Mouse (Mus musculus) C2C12 (cell line): ENCODE measurements at regions not wholly inside any gene's neighbourhood (a gene's known extent, or its start where the extent isn't known, plus 50 kb on each side); places are given as distances from the start of the nearest gene placed in this dataset.

ENCODE experiments used
- H3K27me3 ChIP-seq: one replicate; pipeline ENCODE4 v1.6.1; 2011; ENCODE audit not compliant: control insufficient read depth, insufficient read depth, insufficient read length
- H3K36me3 ChIP-seq: one replicate; pipeline ENCODE4 v1.6.1; 2011; ENCODE audit not compliant: control insufficient read depth, insufficient read depth
- H3K4me3 ChIP-seq: one replicate; pipeline ENCODE4 v1.5.1; 2011; ENCODE audit warnings: mild to moderate bottlenecking, control low read depth; ENCODE audit not compliant: poor library complexity, insufficient read depth, severe bottlenecking
- H3K79me2 ChIP-seq: one replicate; pipeline ENCODE4 v1.6.1; 2011; ENCODE audit not compliant: control insufficient read depth, insufficient read depth
- H3K79me3 ChIP-seq: one replicate; pipeline ENCODE4 v1.6.1; 2011; ENCODE audit warnings: low read depth, control low read depth
- H3ac ChIP-seq: one replicate; pipeline ENCODE3; 2011; ENCODE audit warnings: low read depth; ENCODE audit not compliant: control insufficient read depth, insufficient read length
- CEBPB ChIP-seq: IDR thresholded peaks from one replicate; pipeline ENCODE4 v1.6.1; 2011; ENCODE audit warnings: low read depth, mild to moderate bottlenecking, control low read depth, moderate library complexity
- CTCF ChIP-seq: IDR thresholded peaks from one replicate; pipeline ENCODE4 v1.5.1; 2011; ENCODE audit not compliant: control insufficient read depth, insufficient read depth, insufficient read length
- FOSL1 ChIP-seq: IDR thresholded peaks from one replicate; pipeline ENCODE4 v1.8.0; 2011; ENCODE audit warnings: mild to moderate bottlenecking, low read length; ENCODE audit not compliant: poor library complexity, insufficient read depth, severe bottlenecking
- MAX ChIP-seq: IDR thresholded peaks from one replicate; pipeline ENCODE4 v1.6.1; 2011; ENCODE audit warnings: mild to moderate bottlenecking, control low read depth
- MYOD1 ChIP-seq: IDR thresholded peaks from one replicate; pipeline ENCODE4 v1.6.1; 2011; ENCODE audit warnings: low read depth; ENCODE audit not compliant: control insufficient read depth, insufficient read length
- MYOG ChIP-seq: IDR thresholded peaks from one replicate; pipeline ENCODE4 v1.6.1; 2011; ENCODE audit not compliant: control insufficient read depth, insufficient read length; ENCODE audit errors: extremely low read depth
- USF1 ChIP-seq: IDR thresholded peaks from one replicate; pipeline ENCODE4 v1.6.1; 2011; ENCODE audit warnings: low read depth, mild to moderate bottlenecking, control low read depth, moderate library complexity

DNA sequence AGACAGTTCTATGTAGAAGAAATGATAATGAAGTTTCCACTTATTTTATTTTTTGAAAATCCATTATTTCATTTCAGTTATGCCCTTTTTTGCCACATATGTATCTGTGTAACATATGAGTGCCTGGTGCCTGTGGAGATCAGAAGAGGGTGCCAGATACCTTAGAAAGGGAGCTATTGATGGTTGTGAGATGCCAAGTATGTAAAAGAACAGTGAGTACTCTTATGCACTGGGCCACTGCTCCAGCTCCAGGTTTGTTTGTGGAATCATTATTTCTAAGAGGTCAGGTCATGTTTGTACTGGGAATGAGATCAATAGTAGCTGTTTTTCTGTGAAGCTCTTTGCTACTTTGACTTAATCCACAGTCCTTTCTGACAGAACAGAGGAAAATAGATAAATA, 68.1 kb downstream of the Cenpw start:
- H3K36me3 ChIP-seq: no peaks in the 10 kb centered on the region
- no peaks in the 10 kb centered on the region for H3K27me3 ChIP-seq
- H3K4me3 ChIP-seq: no peak overlapping the region
- no peaks in the 10 kb centered on the region for H3K79me2 ChIP-seq
- no peak overlapping the region for H3ac ChIP-seq
- TF ChIP-seq MYOD1: no peak
- TF ChIP-seq CEBPB: no peak
- TF ChIP-seq FOSL1: no peak
- TF ChIP-seq MAX: no peak
- TF ChIP-seq MYOG: no peak
- TF ChIP-seq CTCF: no peak
- TF ChIP-seq USF1: no peak
- H3K79me3 ChIP-seq: no peaks in the 10 kb centered on the region

DNA sequence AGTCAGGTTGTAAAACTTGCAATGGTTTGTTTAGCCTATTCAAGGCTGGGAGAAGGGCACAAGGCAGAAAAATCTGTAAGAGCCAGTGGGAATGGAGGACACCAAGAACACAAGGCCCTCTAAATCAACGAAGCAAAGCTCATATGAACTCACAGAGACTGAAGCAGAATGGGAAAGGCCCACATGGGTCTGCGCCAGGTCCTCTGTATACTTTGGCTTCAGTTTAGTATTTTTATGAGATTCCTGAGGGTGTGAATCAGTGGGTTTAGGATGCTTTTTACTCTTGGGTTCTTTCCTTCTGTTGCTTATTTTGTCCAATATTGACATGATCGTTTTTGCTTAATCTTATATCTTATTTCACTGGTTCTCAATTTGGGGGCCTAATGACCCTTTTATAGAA, 90.0 kb downstream of the Cenpw start:
- no peak overlapping the region for H3ac ChIP-seq
- H3K27me3 ChIP-seq: no peaks in the 10 kb centered on the region
- no peaks in the 10 kb centered on the region for H3K79me3 ChIP-seq
- TF ChIP-seq FOSL1 (no peak), CEBPB (no peak), MAX (no peak), CTCF (no peak), USF1 (no peak), MYOD1 (no peak), MYOG (no peak)
- no peaks in the 10 kb centered on the region for H3K36me3 ChIP-seq
- H3K4me3 ChIP-seq: no peak overlapping the region
- no peaks in the 10 kb centered on the region for H3K79me2 ChIP-seq

DNA sequence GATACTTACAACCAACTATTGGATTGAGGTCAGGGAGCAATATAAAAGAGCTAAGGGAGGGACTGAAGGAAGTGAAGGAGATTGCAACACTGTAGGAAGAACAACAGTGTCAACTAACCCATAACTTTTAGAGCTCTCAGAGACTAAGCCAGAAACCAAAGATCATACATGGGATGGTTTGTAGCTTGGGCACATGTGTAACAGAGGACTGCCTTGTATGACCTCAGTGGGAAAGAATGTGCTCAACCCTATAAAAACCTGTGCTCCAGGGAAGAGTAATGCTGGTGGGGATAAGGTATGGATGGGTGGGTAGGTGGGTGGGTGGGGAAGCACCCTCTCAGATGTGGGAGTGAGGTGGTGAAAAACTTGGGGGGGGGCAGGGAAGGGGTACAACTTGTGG, 97.9 kb downstream of the Cenpw start:
- H3K79me2 ChIP-seq: no peaks in the 10 kb centered on the region
- TF ChIP-seq MYOD1 (no peak), MAX (no peak), CTCF (no peak), MYOG (no peak), USF1 (no peak), FOSL1 (no peak), CEBPB (no peak)
- H3K79me3 ChIP-seq: no peaks in the 10 kb centered on the region
- no peak overlapping the region for H3ac ChIP-seq
- H3K4me3 ChIP-seq: no peak overlapping the region
- H3K36me3 ChIP-seq: no peaks in the 10 kb centered on the region
- H3K27me3 ChIP-seq: no peaks in the 10 kb centered on the region

DNA sequence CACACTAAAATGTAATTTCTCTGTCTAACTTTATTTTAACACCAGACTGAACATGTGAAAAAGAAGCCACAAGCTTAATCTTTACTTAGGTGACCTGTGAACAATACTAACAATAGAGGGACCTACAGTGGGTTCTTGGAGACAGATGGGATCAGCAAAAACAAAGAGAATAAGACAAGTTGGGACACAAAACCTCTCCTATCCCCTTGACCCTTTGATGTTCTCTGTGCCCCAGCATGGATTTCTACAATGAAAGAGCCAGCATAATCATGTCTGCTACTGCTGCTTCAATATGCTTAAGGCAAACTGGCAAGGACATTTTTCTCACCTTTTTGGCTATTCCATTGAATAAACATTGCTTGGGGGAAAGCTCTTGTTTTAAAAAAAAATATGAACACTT, 105.8 kb downstream of the Cenpw start:
- no peak overlapping the region for H3K4me3 ChIP-seq

DNA sequence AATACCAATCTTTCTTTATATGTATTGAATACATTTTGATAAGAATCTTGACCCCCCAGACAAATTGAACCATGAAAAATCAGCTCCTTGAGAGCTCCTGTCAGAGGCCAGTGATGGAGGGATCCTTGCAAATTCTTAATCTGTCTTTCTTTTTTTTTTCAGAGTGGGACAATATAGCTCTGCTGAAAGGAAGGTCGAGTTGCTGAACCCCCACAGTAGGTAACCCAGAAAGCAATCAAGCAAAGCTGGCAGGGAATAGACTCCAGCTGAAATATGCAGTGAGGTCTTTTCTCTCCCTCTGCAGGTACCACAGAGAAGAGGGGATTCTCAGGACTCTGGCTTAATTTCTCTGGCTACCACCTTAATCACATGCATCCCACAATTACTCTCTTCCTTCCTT, 108.8 kb downstream of the Cenpw start:
- Histone ChIP-seq H3K4me3 (no peak overlapping the region), H3K36me3 (no peaks in the 10 kb centered on the region), H3K79me2 (no peaks in the 10 kb centered on the region), H3K27me3 (no peaks in the 10 kb centered on the region), H3K79me3 (no peaks in the 10 kb centered on the region), H3ac (no peak overlapping the region)
- TF ChIP-seq CTCF (no peak), MYOG (no peak), USF1 (no peak), MYOD1 (no peak), FOSL1 (no peak), CEBPB (no peak), MAX (no peak)

More for the DNA sequence above, 105.8 kb downstream of the Cenpw start:
- H3K79me3 ChIP-seq: no peaks in the 10 kb centered on the region
- no peak overlapping the region for H3ac ChIP-seq
- no peaks in the 10 kb centered on the region for H3K27me3 ChIP-seq
- TF ChIP-seq CTCF (no peak), USF1 (no peak), MYOG (no peak), CEBPB (no peak), FOSL1 (no peak), MAX (no peak), MYOD1 (no peak)
- H3K36me3 ChIP-seq: no peaks in the 10 kb centered on the region
- no peaks in the 10 kb centered on the region for H3K79me2 ChIP-seq

DNA sequence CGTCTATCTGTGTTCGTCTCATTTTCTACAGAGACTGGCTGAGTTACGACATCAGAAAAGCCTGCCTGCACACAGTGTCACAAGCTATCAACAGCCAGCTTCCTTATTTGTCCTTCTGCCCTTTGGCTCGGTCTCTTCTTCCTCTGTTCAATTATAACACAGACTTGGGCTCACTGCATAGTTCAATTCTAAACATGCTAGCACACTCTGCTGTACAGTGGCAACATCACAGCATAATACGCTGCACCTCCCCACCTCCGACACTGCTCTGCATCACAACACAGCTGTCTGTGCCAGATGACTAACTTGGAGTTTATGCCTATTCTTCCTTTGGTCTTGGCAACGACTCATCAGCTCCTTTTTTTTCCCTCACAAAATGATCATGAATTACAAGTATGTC, 111.0 kb downstream of the Cenpw start:
- Histone ChIP-seq H3K79me3 (no peaks in the 10 kb centered on the region), H3K4me3 (no peak overlapping the region), H3K79me2 (no peaks in the 10 kb centered on the region), H3K36me3 (no peaks in the 10 kb centered on the region), H3K27me3 (no peaks in the 10 kb centered on the region), H3ac (no peak overlapping the region)
- no peak for TF ChIP-seq FOSL1
- no peak for TF ChIP-seq MYOG
- no peak for TF ChIP-seq USF1
- TF ChIP-seq CEBPB: no peak
- TF ChIP-seq MAX: no peak
- no peak for TF ChIP-seq CTCF
- no peak for TF ChIP-seq MYOD1
